Mouse (Mus musculus): ENCODE results near the gene 1700020N01Rik.

Gene 1700020N01Rik

GRCm38 (mm10) chr10:21604476-21604875 lies 11.5 kb downstream of the 1700020N01Rik start:
- no peak for DNase-seq (ENCODE audit: low spot score)

DNA sequence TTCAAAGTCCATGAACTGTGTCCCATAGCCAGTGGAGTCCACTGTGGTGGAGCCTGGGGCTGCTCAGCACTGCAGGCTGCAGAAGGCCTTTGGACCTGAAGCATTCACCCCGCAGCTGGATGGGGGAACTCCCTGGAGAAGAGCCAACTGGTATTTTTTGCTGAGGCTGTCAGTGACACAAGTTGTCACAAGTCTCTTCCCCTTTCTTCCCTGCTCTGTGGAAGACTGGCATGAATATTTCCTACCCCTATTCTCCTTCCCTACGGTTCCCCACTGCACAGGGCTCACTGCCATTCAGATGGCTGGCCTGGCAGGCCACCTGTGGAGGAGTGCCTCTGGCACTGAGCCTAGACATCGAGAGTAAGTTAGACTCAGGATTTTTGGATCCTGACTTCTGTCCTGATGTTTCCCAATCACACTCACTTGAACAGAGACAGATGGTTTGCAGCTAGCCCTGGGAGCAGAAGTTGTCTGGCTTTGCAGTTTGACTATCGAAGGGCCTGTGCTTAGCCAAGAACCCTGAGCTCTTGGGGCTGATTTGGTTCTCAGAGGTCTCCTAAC lies 12.1 kb downstream of the 1700020N01Rik start:
- DNase-seq (ENCODE audit: low spot score) = no peak

- no peak for DNase-seq (ENCODE audit: low spot score)
Measured at GRCm38 (mm10) chr10:21605601-21606000, 12.7 kb downstream of the 1700020N01Rik start.

DNA sequence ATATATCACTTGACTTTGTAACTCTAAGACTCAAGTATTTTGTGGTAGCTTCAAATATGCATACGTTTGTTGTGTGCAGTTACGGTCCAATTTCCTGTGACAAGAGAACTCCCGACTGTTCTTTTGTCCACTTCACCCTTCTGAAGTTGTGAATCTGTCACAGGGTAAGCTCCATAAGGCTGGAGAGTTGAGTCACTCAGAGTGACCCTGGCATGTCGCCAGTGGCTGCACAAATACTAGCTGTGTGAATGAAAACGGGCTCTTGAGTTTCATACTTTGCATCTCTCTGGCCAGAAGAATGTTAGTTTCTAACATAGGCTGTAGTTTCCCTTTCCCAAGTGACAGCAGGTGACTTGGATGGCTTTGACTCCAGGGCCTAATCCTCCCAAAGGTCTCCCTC lies 14.0 kb downstream of the 1700020N01Rik start:
- no peak for DNase-seq (ENCODE audit: low spot score)

- DNase-seq (ENCODE audit: low spot score) = no peak
Measured at GRCm38 (mm10) chr10:21609583-21609982, 16.6 kb downstream of the 1700020N01Rik start.

- no peak for DNase-seq (ENCODE audit: low spot score)
Measured at GRCm38 (mm10) chr10:21613021-21613860, 20.3 kb downstream of the 1700020N01Rik start.

DNA sequence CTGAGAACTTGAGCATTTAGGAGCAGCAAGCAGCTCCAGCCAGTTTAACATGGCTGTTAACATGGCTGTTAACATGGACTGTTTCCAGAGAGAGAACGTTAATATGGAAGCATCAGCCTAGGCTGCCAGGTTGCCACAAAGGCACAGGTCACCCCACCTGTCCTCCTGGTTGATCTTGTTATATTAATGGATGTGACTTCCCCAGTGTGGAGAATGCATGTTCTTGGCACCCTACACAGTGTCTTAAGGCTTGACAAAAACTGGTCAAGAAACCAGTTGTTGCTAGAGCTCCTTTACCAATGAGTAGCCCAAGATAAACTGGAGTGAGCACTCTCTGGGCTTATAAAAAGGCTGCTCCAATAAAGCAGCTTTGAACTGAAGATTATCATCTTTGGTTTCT lies 21.6 kb downstream of the 1700020N01Rik start:
- no peak for DNase-seq (ENCODE audit: low spot score)

DNA sequence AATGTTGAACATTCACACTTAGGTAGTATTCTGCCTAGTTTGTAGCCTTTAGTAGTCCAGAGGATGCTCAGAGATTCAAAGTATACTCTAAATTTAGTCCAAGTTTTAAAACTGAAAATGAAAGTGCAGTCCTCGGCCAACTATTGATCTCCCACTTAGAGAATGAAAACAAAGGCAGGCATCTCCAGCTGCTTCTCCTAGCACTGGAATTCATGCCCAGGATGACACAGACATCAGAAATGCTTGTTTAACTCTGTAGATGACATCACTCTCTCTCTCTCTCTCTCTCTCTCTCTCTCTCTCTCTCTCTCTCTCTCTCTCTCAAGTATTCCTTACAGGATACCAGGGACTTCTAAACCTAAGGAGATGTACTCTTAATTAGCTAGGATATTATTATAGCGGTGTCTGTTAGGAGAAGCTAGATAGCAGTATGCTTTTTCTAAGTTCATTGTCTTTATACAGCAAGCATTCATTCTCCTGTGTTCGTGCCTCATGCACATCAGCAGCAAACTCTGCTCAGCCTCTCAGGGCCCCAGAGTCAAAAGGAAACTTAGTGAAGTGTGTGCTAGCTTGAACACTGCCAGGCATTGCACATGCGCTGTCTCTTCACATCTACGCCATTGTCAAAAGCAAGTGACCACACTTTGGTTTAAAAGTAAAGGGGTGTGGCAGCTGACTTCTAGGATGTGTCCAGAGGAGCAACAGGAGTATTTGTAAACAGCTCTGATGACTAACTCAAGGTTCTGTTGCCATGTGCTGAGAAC lies 26.0 kb downstream of the 1700020N01Rik start:
- peak; percentile 45 for DNase-seq (ENCODE audit: low spot score)

DNA sequence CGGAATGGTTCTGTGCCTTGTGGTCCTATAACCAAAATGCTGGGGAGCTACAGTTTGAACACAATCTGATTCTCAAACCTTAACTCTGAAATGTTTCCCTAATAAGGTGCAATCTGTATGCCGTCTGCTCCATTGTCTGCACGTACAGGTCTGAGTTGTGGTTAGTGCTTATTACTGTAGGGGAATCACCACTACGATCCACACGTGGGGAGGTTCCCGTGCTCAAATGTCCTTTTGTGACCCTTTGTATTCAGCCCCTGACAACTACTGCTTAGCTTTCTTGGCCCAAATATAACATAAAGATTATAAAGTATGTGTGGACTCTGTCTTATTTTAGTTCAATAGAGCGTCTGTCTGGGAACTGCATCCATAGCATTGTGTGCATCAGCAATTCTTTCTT lies 29.1 kb downstream of the 1700020N01Rik start:
- no peak for DNase-seq (ENCODE audit: low spot score)

GRCm38 (mm10) chr10:21628555-21628954 lies 35.6 kb downstream of the 1700020N01Rik start:
- DNase-seq (ENCODE audit: low spot score) = no peak

GRCm38 (mm10) chr10:21629031-21629740 lies 36.2 kb downstream of the 1700020N01Rik start:
- DNase-seq (ENCODE audit: low spot score) = no peak

DNA sequence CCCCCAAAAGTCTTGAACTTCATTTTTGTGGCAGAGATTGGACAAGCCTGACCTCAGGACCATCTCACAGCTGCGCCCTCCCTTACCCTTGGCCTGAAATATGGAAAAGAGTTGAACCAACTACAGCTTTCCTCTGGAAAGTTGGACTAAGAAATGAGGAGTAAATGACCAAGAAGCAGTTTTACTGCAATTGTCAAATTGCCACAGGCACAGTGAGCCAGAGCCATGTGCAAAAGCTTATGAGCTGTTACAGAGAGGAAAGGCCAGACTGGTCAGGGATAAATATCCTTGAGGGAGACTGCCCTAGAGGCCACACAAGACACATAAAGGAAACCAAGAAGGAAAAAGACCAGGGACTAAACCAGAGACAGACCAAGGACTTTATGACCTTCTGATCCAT lies 38.5 kb downstream of the 1700020N01Rik start:
- DNase-seq (ENCODE audit: low spot score) = no peak

DNA sequence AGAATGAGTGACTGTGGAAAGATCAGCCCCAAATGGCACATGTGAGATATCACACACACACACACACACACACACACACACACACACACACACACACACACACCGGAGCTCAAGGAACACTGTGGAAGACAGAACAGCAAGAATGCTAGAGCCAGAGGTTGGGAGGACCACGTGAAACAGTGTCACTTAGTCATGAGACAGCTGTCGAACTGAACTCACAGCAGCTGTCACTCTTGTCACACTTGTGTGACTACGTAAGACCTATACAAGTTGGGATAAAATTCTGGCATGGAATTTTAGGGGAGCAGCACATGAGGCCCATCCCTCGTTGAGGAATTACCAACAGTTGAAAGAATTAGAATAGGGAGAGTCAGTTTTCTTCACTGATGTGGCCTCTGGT lies 39.7 kb downstream of the 1700020N01Rik start:
- no peak for DNase-seq (ENCODE audit: low spot score)

DNA sequence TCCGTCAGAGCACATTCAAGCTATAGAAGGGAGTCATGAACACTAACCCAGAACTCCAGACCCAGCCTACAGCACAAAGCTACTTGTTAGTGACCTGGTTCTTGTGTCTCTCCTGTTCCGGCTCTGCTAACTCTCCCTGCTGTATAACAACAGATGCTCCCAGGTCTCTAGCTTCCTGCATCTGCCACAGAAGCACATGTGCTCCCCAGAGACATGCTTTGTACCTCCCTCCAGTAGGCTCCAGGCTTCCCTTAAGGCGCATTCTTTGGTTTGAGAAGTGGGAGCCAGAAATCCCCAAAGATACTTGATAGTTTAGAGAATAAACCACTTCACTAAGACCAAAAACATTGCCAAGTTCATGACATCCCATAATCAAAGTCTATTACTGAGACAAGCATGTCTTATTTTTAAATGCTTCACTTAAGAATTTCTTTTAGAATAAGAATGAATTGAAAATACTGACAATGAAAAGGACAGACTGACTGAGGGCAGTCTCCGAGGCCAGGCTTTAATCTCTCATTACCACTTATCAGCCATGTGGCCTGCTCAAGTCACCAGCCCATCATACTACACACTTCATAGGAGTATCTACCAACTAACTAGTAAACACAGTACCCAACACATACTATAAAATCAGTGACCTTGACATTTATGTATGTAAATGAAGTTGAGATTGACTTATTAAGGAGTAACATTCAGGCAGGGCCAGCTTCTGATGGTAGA lies 43.2 kb downstream of the 1700020N01Rik start:
- peak; percentile 17 for DNase-seq (ENCODE audit: low spot score)

GRCm38 (mm10) chr10:21636711-21637081 lies 43.8 kb downstream of the 1700020N01Rik start:
- peak; percentile 70 for DNase-seq (ENCODE audit: low spot score)

GRCm38 (mm10) chr10:21651388-21651787 lies 58.4 kb downstream of the 1700020N01Rik start:
- no peak for DNase-seq (ENCODE audit: low spot score)

GRCm38 (mm10) chr10:21652426-21653345 lies 59.7 kb downstream of the 1700020N01Rik start:
- no peak for DNase-seq (ENCODE audit: low spot score)

- DNase-seq (ENCODE audit: low spot score) = no peak
Measured at GRCm38 (mm10) chr10:21653469-21653868, 60.5 kb downstream of the 1700020N01Rik start.

DNA sequence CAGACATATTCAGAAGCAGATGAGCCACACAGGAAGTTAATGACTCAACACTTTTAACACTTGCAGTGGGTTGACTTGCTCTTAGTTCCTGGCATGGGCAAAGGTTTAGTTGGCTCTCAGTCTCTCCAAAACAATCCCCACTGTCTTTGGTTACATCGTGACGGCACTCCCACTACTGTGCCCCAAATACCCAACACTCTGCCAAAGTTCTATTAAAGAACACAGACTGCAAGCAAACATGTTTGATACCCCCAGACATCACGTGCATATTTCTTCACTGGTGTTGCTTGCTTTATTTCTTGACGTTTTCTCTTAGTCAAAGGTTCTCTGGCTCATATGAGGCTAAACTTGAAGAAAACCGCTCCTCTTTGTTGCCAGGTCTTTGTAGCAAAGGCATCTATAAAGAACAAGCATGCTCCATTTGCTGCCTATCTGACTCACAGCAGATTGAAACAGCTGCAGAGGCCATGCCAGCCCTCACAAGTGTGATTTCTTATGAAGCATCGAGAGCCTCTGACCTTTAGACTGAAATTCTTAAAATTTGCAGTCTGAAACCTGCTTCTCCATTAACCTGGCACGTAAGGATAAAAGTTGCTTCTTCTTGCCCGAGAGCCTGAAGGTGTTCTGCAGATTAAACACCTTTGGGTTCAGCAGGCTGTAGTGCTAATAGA lies 66.8 kb downstream of the 1700020N01Rik start:
- no peak for DNase-seq (ENCODE audit: low spot score)

GRCm38 (mm10) chr10:21668976-21669375 lies 76.0 kb downstream of the 1700020N01Rik start:
- DNase-seq (ENCODE audit: low spot score) = no peak

Measured in MN1 (cell line).